In the genomic region with DNA sequence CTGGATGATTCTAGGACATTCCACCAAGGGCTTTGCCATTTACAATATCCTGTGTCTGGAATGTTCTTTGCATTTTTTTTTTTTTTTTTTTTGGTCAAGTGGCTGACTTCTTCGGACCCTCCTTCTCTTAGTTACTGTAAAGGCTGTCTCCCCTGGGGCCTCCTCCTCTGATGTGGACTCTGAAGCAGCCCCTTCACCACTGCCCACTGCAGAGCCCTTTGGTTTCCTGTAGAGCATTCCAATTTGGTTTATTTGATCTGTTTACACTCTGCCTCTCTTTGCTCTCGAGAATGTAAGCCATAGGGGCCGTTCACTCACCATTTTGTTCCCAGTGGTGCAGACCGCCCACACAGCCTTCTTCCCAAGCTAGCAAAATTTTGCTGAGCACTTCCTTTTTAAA, we compare ENCODE assay signal across 24 mouse cellular contexts.
DNase-seq lines count a peak whose midpoint lies in the region; ATAC-seq and TF ChIP-seq lines count a peak whose summit lies in the region.
"Had no signal": no experiment of that assay in that cellular context is flagged by ENCODE, and none has a peak within 500 bp of the region (broad histone marks: within the 10 kb centered on the region; RNA-seq: fewer than 3 reads in every experiment).

No protein-coding gene starts in this region.

- no peak for TF ChIP-seq CTCF in forebrain, postnatal 0 days (IDR thresholded peaks at IDR 0.05; ENCODE audit: low read depth)
- no peak for TF ChIP-seq CTCF in lung, embryonic 14.5 days (IDR thresholded peaks at IDR 0.05; ENCODE audit: low read depth)

- no peaks in the 10 kb centered on the region for H3K4me1 ChIP-seq in forebrain, embryonic 11.5 days (replicated peaks; ENCODE audit: control insufficient read depth, insufficient read depth, low read length)
- H3K4me1 ChIP-seq in forebrain, postnatal 0 days (ENCODE audit: insufficient read depth): no peaks in the 10 kb centered on the region
- H3K4me1 ChIP-seq in lung, embryonic 14.5 days (ENCODE audit: insufficient read depth): no peaks in the 10 kb centered on the region; the same call in 1 of the 2 replicates
- peaks cover 3% of the 10 kb centered on the region; the same call in 1 of the 2 replicates for H3K4me1 ChIP-seq in brown adipose tissue, adult 24 weeks (ENCODE audit: control insufficient read depth, insufficient read depth, insufficient read length, low read length)
- H3K4me1 ChIP-seq in neural tube, embryonic 14.5 days (ENCODE audit: control insufficient read depth, insufficient read depth, low read length): peaks cover 4% of the 10 kb centered on the region; the same call in 1 of the 2 replicates

- WGBS in forebrain, embryonic 11.5 days: 66% methylated on average over 4 of the region's 4 CpGs
- WGBS in forebrain, postnatal 0 days: 66% methylated on average over 4 of the region's 4 CpGs
- 30% methylated on average over 4 of the region's 4 CpGs for WGBS in lung, embryonic 14.5 days
- WGBS in neural tube, embryonic 14.5 days: 61% methylated on average over 4 of the region's 4 CpGs

- no peaks in the 10 kb centered on the region for H3K27me3 ChIP-seq in forebrain, embryonic 11.5 days (ENCODE audit: control insufficient read depth, insufficient read depth, low read length)
- no peaks in the 10 kb centered on the region for H3K27me3 ChIP-seq in forebrain, postnatal 0 days (ENCODE audit: insufficient read depth, low read length)
- H3K27me3 ChIP-seq in lung, embryonic 14.5 days (ENCODE audit: insufficient read depth, low read length): no peaks in the 10 kb centered on the region
- no peaks in the 10 kb centered on the region for H3K27me3 ChIP-seq in neural tube, embryonic 14.5 days (ENCODE audit: control insufficient read depth, insufficient read depth, low read length)
- H3K27me3 ChIP-seq: embryonic facial prominence, embryonic 12.5 days; heart, embryonic 13.5 days; neural tube, embryonic 12.5 days had no signal

- H3K27ac ChIP-seq in forebrain, embryonic 11.5 days (ENCODE audit: low read depth, low read length): no peak overlapping the region
- H3K27ac ChIP-seq in forebrain, postnatal 0 days (ENCODE audit: low read depth, low read length): no peak overlapping the region
- H3K27ac ChIP-seq in lung, embryonic 14.5 days (ENCODE audit: low read depth): peak overlapping the region; percentile 42; the same call in 1 of the 2 replicates
- peak overlapping the region; percentile 52; the same call in 1 of the 2 replicates for H3K27ac ChIP-seq in brown adipose tissue, adult 24 weeks (replicated peaks; ENCODE audit: low read depth, low read length)
- 0 out of 2 replicates have a peak overlapping the region, but pooled peaks have one; percentile 18 for H3K27ac ChIP-seq in neural tube, embryonic 14.5 days (ENCODE audit: low read depth, low read length)
- H3K27ac ChIP-seq: embryonic facial prominence, embryonic 12.5 days; heart, adult 2 months; heart, embryonic 13.5 days; left cerebral cortex, adult 2 months; neural tube, embryonic 12.5 days had no signal

- H3K4me2 ChIP-seq in forebrain, embryonic 11.5 days (ENCODE audit: low read depth, low read length, severe bottlenecking): no peak overlapping the region
- H3K4me2 ChIP-seq in forebrain, postnatal 0 days (ENCODE audit: low read depth): no peak overlapping the region
- H3K4me2 ChIP-seq in lung, embryonic 14.5 days: no peak overlapping the region
- H3K4me2 ChIP-seq in neural tube, embryonic 14.5 days (ENCODE audit: low read depth, low read length): no peak overlapping the region
- H3K4me2 ChIP-seq: embryonic facial prominence, embryonic 12.5 days; heart, embryonic 13.5 days; neural tube, embryonic 12.5 days had no signal

- H3K36me3 ChIP-seq in forebrain, embryonic 11.5 days (ENCODE audit: control insufficient read depth, insufficient read depth, low read length): no peaks in the 10 kb centered on the region
- no peaks in the 10 kb centered on the region for H3K36me3 ChIP-seq in forebrain, postnatal 0 days (ENCODE audit: insufficient read depth)
- no peaks in the 10 kb centered on the region for H3K36me3 ChIP-seq in lung, embryonic 14.5 days (ENCODE audit: insufficient read depth)
- no peaks in the 10 kb centered on the region for H3K36me3 ChIP-seq in neural tube, embryonic 14.5 days (ENCODE audit: control insufficient read depth, insufficient read depth, low read length)
- H3K36me3 ChIP-seq: embryonic facial prominence, embryonic 12.5 days; heart, embryonic 13.5 days; neural tube, embryonic 12.5 days had no signal

- peak; percentile 25 for DNase-seq in forebrain, embryonic 11.5 days (ENCODE audit: low spot score)
- DNase-seq in forebrain, postnatal 0 days: no peak
- DNase-seq in lung, embryonic 14.5 days: peak; percentile 34
- no peak for DNase-seq in lung, postnatal 25 days (ENCODE audit: low spot score)
- DNase-seq in cerebellum, adult 9-10 months: no peak
- DNase-seq: adrenal gland, postnatal 25 days; gastrocnemius, postnatal 25 days; heart, adult 2 months; heart, postnatal 14 days; kidney, adult 11 months; kidney, postnatal 4 days; lung, postnatal 4 days; midbrain, embryonic 14.5 days; right cerebral cortex, adult 18-20 months; right cerebral cortex, postnatal 4 days; thymus, adult 18-20 months; thymus, postnatal 4 days had no signal

- H3K9me3 ChIP-seq in forebrain, embryonic 11.5 days (ENCODE audit: control insufficient read depth, low read length): no peaks in the 10 kb centered on the region
- no peaks in the 10 kb centered on the region for H3K9me3 ChIP-seq in forebrain, postnatal 0 days (ENCODE audit: low read length)
- H3K9me3 ChIP-seq in lung, embryonic 14.5 days (ENCODE audit: low read depth, low read length): no peaks in the 10 kb centered on the region
- H3K9me3 ChIP-seq in neural tube, embryonic 14.5 days (ENCODE audit: control insufficient read depth, low read length): no peaks in the 10 kb centered on the region
- H3K9me3 ChIP-seq: embryonic facial prominence, embryonic 12.5 days; heart, embryonic 13.5 days; neural tube, embryonic 12.5 days had no signal

- ATAC-seq in forebrain, embryonic 11.5 days (replicated peaks; ENCODE audit: low FRiP score): no peak
- no peak for ATAC-seq in forebrain, postnatal 0 days
- 0 out of 2 replicates have a peak, but pooled peaks have one; percentile 21 for ATAC-seq in lung, embryonic 14.5 days (ENCODE audit: insufficient read depth)
- no peak for ATAC-seq in neural tube, embryonic 14.5 days (ENCODE audit: low read depth)
- ATAC-seq: CD4-positive, CD25-positive, alpha-beta regulatory T cell, adult 4 months had no signal

- H3K9ac ChIP-seq in forebrain, embryonic 11.5 days (ENCODE audit: low read length): no peak overlapping the region
- no peak overlapping the region for H3K9ac ChIP-seq in forebrain, postnatal 0 days
- H3K9ac ChIP-seq in lung, embryonic 14.5 days: no peak overlapping the region
- no peak overlapping the region for H3K9ac ChIP-seq in neural tube, embryonic 14.5 days (replicated peaks; ENCODE audit: low read depth, low read length)
- H3K9ac ChIP-seq: embryonic facial prominence, embryonic 12.5 days; heart, embryonic 13.5 days; neural tube, embryonic 12.5 days had no signal

- no peak overlapping the region for H3K4me3 ChIP-seq in forebrain, embryonic 11.5 days (ENCODE audit: low read depth, low read length)
- H3K4me3 ChIP-seq in forebrain, postnatal 0 days (ENCODE audit: low read depth, low read length): no peak overlapping the region
- H3K4me3 ChIP-seq in lung, embryonic 14.5 days (ENCODE audit: low read depth, low read length): no peak overlapping the region
- H3K4me3 ChIP-seq in brown adipose tissue, adult 24 weeks (ENCODE audit: insufficient read depth, low read depth, low read length): no peak overlapping the region
- H3K4me3 ChIP-seq in neural tube, embryonic 14.5 days (ENCODE audit: low read depth, low read length): no peak overlapping the region
- H3K4me3 ChIP-seq: embryonic facial prominence, embryonic 12.5 days; heart, adult 2 months; heart, embryonic 13.5 days; left cerebral cortex, adult 2 months; neural tube, embryonic 12.5 days had no signal

Comparison
In these comparisons a context has a peak if more than half of its experiments do, and no peak if none do; other contexts are left out.
1. DNase-seq: peak in forebrain, embryonic 11.5 days (single experiment) and lung, embryonic 14.5 days (single experiment); none in forebrain, postnatal 0 days (single experiment), lung, postnatal 25 days (single experiment) and cerebellum, adult 9-10 months (single experiment).
2. H3K27ac ChIP-seq: peak in lung, embryonic 14.5 days (single experiment), brown adipose tissue, adult 24 weeks (single experiment) and neural tube, embryonic 14.5 days (single experiment); none in forebrain, embryonic 11.5 days (single experiment) and forebrain, postnatal 0 days (single experiment).